Mouse (Mus musculus) cerebellum, postnatal 25 days (tissue): ENCODE measurements around the gene Ikzf3.
A peak's percentile ranks its signal among the peaks of the same experiment; 100 is the strongest.

Experiments
- DNase-seq, 2 experiments: peaks; one replicate each; pipeline ENCODE4 v3.0.0; 2021; ENCODE audit warnings: mixed read lengths in 2 of 2

Gene Ikzf3

DNA sequence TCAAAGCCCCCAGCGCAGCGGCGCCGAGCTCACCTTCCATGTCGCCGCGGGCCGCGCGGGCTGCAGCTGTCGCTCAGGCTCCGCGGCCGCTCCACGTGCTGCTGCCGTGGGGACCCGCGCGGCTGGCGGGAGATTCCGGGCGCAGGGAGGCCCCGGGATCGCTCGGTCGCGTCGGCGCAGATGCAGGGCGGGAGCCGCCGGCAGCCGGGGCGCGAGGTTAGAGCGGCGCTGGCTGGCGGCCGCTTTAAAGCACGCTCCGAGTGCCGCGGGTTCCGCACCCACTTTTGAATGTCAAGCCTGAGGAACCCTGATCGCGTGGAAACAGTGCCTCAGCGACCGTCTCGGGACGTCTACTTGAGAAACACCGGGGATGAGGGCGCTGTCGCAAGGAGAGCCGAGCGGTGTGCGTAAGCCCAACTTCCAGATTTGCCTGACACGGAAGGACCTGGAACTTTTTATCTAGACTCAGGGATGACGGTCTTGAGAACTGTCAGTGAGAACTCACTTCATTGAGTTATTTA lies at the start of gene Ikzf3:
Gene Ikzf3 (minus strand): TSS at position 321 of the 521 bp plus-strand sequence.
- DNase-seq = peak in 1 of 2 experiments; percentile 46

DNA sequence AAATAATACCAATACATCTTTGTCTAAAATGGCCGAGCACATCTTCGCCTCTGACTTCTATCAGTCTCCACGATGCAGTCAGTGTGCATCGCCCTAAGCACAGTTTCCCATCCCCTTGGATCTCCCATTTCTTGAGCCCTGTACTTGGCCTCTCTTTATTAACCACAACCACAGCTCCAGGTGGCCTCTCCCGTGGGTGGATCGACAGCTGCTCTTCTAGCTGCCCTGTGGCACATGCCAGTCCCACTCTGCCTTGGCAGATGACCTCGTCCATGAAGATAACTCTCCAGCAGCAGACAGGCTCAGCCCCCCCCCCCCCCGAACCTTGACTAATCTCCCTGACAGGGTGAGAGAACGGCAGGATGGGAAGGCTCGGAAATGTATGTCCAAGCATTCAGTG lies 49.6 kb upstream of the Ikzf3 start:
- no peak for DNase-seq

DNA sequence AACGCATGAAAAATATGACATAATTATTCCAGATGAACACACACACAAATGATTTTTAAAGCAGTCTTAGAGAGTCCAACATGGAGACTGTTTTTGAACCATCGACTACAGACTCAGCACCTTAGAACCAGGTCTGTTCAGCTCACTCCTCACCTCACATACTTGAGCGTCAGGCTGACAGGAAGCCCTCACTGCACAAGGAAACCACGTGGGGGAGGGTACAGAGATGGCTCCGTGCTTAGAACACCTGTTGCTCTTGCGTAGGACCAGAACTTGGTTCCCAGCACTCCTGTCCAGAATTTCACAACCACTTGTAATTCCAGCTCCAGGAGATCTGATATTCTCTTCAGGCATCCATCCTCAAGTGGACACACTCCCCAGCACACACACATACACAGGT lies 49.2 kb upstream of the Ikzf3 start:
- no peak for DNase-seq

DNA sequence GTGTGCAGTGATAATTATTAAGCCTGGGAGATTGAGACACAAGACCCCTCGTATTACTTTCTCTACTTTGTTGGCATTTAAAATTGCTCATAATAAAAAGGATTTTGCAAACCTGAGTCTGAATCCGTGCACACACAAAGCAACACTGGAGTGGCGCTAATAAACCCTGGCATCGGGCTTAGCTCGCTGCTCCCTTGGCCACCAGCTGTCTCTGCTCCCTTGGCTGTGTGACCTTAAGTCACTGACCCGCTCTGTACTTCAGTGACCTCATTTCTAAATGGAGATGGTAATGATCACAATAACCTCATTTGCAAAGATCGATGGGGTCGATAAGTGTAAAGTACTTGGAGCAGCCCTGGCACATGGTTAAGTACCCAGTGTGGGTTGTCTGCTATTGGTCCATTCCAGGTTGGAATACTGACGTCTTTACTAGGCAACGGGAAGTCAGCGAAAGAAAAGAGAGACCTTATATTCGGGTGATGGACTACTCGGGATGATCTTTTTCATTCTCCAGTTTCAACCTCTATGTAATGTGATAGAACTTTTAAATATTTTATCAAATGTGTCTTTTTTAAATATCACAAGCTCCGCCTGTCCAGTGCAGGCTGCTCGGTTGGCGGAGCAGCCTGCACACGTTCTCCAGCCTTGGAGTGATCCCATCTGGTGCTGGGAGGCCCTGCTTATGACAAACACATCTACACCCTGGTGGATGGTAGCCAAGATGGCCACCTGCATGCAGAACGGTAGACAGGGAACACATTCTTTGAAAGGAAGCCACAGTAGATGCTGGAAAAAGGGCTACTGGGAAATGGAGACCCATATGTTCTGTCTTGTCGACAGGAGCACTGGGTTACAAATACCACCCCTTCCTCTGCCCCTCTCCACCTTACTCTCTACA lies 45.0 kb upstream of the Ikzf3 start:
- DNase-seq = peak; percentile 50 to 70

DNA sequence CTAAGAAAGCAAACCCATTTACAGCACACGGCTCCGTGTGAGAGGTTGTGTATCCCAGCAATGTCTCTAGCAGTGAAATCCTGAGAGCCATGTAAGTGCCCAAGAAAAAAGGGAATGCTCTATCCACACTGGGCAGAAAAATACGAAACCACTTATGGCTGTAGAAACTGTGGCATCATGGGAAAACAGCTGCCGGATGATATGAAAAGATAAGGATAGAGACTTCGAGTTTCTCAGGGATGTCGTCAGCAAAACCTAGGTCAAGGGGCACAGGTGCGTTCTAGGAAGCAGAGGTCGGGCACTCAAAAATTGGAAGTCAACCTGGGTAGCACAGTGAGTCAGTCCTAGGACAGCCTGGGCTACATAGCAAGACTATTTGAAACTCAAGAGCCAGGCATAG lies 43.5 kb upstream of the Ikzf3 start:
- DNase-seq = no peak

GRCm38 (mm10) chr11:98588833-98589281 lies 43.0 kb upstream of the Ikzf3 start:
- DNase-seq = no peak

DNA sequence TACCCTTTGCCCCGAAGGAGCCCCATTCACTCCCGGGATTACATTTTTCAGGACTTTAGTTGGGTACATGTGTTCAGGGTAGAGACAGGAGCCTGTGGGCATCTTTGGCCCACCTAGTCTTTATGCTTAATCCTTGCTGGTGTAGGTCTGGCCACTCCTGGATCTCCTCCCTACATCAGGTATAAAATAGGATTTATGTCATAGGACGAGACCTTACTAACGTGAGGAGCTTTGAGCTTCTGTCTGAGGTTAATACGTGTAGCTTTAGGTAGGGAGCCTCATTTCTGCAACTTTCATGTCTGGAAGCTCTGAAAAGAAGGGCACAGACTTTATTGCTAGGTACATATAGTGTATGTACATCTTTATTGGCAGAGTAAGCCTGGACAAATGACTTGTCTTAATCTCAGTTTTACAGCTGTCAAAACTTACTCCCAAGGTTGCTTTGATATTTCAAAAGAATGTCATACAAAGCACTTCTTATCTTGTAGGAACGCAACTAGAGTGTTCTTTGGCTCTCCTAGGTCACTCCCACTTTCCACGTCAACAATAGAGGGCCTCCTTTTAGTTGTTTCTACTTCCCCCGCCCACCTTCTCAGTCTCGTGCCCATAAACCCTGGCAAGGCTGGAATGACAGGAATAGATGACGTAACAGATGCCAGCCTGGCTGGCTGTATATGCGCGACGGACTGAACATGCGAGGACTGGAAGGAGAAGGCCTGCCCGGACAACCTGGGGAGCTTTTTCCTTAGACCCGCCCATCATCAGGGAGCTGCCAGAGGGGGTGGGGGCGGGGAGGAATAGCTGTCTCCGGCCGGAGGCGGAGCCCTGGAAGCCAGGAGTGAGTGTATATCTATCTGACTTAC lies 42.1 kb upstream of the Ikzf3 start:
- peak; percentile 52 to 65 for DNase-seq

GRCm38 (mm10) chr11:98586892-98587563 lies 41.2 kb upstream of the Ikzf3 start, which contains the start of gene Ormdl3:
Ormdl3 (minus strand) TSS chr11:98587368.
- DNase-seq = peak; percentile 98 to 99

- peak in 1 of 2 experiments; percentile 57 for DNase-seq
Measured at GRCm38 (mm10) chr11:98586087-98586891, 40.5 kb upstream of the Ikzf3 start.

GRCm38 (mm10) chr11:98584629-98585177 lies 38.9 kb upstream of the Ikzf3 start:
- no peak for DNase-seq

DNA sequence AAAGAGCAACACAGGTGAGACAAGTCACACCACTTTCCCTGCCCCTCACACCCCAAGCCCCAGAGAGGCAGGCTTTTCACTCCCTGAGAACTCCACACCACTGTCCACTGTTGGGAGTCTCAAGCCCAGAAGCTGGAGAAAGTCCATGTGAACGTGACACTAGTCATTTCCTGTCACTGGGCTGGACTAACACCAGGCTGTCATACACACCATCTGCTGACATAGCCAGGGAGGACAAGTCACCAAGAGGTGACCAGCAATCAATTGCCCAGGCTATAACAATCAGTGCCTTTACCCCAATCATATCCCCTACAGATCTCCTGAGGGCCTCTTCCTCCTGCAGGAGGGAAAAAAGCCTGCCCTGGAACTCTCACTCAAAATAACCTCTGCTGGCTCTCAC lies 38.3 kb upstream of the Ikzf3 start:
- no peak for DNase-seq

GRCm38 (mm10) chr11:98583571-98583970 lies 37.7 kb upstream of the Ikzf3 start:
- no peak for DNase-seq

GRCm38 (mm10) chr11:98583265-98583552 lies 37.4 kb upstream of the Ikzf3 start:
- no peak for DNase-seq

DNA sequence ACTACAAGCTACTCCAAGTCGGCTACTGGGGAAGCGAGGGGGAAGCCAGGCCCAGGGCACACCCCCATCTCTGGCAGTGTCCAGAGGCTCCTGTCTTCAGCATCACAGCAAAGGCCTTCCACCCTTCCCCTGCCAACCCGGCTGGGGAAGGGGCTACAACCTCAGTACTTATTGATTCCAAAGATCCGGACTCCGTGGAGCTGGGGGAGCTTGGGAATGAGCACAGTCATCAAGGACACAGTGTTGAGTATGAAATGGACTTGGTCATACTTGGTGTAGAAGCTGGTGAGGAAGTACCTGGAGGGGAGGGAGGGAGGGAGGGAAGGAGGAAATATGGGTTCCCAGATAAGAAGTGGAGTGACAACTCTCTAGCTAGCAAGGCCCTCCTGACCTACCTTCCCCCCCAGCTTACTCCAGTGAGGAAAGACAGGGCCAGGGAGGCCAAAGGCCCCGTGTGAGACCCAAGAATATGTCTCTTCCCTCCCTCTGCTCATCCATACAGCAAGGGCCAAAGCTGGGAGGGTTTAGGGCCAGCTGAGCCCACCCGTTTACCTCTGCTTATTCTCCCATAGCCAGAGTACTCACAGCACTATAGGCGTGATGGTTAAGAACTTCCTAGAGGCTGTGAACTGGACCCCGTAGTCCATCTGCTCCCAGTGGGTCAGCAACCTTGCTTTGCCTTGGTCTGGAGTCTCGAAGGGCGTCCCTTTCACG lies 36.9 kb upstream of the Ikzf3 start:
- no peak for DNase-seq

DNA sequence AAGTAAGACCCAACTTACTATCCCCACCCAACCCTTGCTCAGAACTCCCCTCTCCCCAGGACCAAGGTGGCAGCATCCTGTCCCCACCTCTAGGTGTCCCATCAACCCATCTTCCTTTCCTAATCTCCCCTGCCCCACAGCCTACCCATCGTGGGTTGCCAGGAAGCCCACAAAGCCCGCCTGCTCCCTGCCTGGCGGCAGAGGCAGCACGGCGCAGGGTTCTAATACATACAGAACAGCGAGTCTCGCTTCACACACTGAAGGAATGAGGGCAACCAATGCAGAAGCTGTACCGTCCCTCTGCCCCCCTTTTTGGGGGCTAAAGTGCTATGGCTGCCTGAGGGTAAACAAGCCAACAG lies 36.2 kb upstream of the Ikzf3 start:
- no peak for DNase-seq

DNA sequence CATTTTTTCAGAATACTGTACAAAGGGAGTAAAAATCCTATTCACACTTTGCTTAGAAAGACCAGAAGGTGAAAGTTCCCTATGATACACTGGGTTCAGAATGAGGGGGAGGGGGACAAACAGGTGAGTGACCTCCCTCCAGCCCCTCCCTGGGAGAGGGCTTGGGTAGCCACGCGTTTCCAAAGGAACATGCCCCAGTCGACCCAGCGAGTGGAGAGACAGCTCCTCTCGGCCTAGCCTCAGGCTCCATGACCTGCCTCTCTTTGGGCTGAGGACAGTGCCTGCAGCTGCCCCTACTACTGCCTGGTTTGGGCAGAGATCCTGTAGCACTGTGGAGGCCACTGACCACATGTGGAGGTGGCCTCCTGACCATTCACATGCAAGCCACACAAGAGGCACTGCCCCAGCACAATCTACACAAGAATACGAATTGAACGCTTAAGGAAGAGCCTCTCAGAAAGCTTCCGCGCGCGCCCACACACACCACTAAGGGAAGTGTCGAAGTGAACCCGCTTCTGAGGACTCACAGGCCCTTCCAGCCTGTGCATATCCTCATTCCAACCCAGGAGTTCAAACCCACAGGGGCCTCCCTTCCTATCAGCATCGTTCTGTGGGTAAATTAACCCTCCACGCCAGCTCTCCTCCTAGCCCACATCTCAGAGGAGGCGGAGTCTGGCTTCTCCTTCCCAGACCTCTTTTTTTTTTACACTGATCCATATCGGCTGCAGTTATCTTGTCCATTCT lies 35.6 kb upstream of the Ikzf3 start:
- no peak for DNase-seq

- DNase-seq = no peak
Measured at GRCm38 (mm10) chr11:98580301-98581121, 34.7 kb upstream of the Ikzf3 start.

GRCm38 (mm10) chr11:98577776-98578175 lies 31.9 kb upstream of the Ikzf3 start:
- DNase-seq = no peak

DNA sequence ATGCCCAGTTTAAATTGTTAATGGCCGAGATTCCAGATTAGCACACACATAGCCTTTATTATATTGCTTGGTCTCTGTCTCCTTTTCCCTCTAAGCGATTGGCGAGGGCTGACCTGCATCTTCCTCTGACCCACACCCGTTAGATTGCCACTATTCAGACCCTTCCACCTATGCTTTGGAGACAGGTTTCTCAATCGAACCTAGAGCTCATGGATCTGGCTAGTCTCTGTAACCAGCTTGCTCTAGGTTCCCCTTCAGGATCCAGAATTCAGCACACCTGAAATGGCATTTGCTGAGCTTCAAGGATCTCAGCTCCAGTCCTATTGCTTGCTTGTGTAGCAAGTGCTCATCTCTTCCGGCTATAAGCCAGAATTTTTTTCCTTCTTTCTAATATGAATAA lies 23.6 kb upstream of the Ikzf3 start:
- no peak for DNase-seq
